Mouse (Mus musculus): Measurements from ENCODE around the gene Hoxd9. TPM values are rescaled to one million over a fixed set of nuclear protein-coding genes. Genes with fewer than 3 reads are reported as not detected.

Gene Hoxd9
- total RNA-seq, 2 experiments from 2014 or later: not detected

GRCm38 (mm10) chr2:74681594-74682531, 15.7 kb upstream of the Hoxd9 start:
- no peak for ATAC-seq (replicated peaks; ENCODE audit: low FRiP score, low TSS enrichment, poor library complexity, severe bottlenecking)

- no peak for ATAC-seq (replicated peaks; ENCODE audit: low FRiP score, low TSS enrichment, poor library complexity, severe bottlenecking)
Observed at GRCm38 (mm10) chr2:74682796-74683195, 14.7 kb upstream of the Hoxd9 start.

- no peak for ATAC-seq (replicated peaks; ENCODE audit: low FRiP score, low TSS enrichment, poor library complexity, severe bottlenecking)
Observed at GRCm38 (mm10) chr2:74683471-74683951, 14.0 kb upstream of the Hoxd9 start.

- ATAC-seq (replicated peaks; ENCODE audit: low FRiP score, low TSS enrichment, poor library complexity, severe bottlenecking): no peak
Observed at GRCm38 (mm10) chr2:74684106-74684505, 13.4 kb upstream of the Hoxd9 start.

DNA sequence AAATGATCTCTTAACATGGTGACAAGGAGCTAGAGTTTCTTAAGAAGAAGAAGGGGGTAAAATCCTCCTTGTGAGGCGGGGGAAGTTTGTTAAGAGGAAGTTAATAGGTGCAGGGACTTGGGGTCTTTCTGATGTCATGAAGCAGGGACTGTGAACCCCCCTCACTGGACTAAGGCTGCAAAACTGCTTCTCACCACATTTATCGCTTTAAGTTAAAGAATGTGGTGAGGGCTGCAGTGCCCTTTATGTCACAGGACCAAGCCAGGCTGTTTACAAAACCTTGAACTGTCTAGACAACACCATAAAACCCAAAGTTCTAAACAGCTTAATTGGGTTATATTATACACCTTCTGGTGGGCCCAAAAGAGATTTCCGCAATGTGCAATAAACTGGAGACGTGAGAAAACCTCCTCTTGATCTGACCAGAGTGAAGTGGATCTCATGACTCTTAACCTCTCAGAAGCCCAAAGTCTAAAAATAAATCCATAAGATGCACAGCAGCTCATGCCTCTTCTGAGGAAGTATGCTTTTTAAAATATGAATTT, 12.4 kb upstream of the Hoxd9 start:
- no peak for ATAC-seq (replicated peaks; ENCODE audit: low FRiP score, low TSS enrichment, poor library complexity, severe bottlenecking)

DNA sequence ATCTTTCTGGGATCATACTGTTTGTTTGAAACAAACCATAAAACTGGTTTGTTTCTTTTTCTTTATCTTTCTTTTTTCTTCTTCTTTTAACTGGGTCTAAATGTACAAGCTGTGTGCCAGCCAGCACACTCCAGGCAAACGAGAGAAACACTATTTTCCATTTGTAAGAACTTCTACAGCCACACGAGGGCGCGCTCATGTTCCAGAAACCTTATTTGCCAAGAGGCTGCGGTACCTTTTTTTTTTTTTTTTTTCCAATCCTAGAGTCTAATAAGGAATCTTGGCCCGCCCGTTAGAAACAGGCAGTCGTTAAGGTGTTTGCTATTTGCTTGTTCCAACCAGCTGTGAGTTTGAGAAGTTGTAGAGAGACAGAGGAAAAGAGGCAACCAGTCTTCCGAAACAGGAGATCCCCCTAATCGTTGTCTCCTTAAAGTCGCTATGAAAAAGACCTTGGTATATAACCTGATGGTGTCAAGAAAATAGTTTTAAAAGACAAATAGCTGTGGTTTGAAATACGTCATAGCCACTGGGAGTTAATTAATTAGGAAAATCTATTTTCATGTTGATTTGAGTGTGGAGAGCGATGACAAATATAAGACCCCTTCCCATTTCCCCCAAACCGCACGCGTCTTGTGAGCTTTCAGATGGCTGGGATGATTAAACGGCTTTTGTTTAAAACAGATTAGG, 11.1 kb upstream of the Hoxd9 start:
- ATAC-seq (replicated peaks; ENCODE audit: low FRiP score, low TSS enrichment, poor library complexity, severe bottlenecking): no peak

- no peak for ATAC-seq (replicated peaks; ENCODE audit: low FRiP score, low TSS enrichment, poor library complexity, severe bottlenecking)
Observed at GRCm38 (mm10) chr2:74686988-74687697, 10.4 kb upstream of the Hoxd9 start.

- ATAC-seq (replicated peaks; ENCODE audit: low FRiP score, low TSS enrichment, poor library complexity, severe bottlenecking): no peak
Observed at GRCm38 (mm10) chr2:74687698-74688555, 9.6 kb upstream of the Hoxd9 start.

DNA sequence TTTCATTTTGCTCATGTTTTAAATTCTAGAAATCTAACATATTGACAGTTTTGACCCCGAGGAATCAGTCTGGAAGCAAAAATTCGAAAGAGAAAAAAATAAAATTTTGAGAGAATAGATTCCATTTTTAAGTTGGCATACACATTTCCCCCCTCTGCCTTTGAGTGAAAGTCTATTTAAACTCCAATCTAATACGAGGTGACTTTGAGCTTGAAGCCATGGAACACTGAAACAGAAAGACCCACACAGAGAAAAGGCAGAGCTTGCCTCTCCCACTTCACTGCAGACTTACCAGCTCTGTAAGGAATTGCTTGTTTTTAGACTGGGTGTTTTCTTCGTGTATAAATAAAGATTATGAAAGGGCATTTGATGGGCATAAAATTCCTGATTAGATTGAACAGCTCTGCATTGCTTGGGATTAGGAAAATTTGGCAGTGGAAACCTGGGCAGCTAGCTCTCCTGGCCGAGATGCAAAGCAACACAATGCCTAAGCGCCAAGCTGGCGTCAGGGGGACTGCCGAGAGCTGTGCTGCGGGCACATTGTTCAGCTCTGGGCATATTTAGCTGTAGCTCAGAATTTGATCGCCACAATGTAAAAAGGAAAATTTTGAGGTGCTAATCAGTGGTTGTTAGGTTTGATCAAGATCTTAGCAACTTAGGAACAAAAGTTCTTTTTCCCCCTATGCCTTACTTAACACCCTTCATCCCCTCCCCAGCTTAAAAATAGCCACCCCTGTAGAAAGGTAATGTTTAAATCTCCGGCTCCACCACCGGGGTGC, 8.5 kb upstream of the Hoxd9 start:
- ATAC-seq (replicated peaks; ENCODE audit: low FRiP score, low TSS enrichment, poor library complexity, severe bottlenecking): no peak

DNA sequence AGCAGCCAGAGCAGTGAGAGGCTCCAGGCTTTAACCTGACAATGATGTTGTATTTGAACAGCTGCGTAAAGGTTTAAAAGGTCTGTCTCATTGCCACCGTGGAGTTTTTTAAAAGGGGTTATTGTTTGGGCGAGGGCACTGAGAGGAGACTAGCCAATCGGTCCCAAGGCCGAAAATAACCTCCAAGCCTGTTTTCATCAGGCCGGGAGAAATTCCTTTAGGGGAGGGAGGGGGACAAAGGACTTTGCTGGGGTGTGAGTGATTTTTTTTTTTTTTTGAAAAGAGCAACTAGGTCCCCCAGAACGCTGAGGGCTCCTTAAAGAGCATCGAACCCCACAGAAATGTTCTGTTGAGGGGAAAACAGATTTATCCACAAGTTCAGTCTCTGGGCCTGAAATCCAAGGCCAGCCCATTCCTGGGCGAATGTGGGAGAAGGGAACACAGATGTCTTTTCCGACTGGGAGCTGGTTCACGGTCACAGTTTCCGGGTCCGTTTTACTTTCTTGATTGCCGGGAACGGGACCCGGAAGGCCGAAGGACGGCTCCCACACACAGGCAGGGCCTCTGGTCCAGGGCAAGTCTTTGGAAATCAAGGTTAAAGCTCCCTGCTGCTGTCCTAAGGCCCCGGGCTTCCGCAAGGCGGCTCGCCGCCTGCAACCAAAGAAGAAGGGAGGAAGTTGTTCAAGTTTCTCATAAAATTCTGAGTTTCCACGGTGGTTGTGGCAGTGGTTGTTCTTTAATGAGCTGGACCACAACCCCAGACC, 7.8 kb upstream of the Hoxd9 start:
- no peak for ATAC-seq (replicated peaks; ENCODE audit: low FRiP score, low TSS enrichment, poor library complexity, severe bottlenecking)

DNA sequence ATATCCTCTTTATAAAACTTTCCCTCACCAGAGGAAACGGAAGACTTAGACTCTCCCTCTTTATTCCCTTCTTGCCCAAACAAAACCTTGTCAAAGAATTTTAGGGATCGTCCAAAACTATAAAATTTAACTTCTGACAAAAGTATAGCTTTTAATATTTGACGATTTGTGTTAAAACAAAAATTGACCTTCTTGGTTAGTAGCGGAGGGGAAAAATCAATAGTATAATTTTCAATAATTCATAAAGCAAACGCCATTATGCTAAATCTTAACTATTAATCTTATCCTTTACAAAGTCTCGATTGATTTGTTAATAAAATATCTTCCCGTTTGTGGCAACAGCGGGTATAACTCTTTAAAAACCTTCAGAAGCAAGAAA, 7.2 kb upstream of the Hoxd9 start:
- no peak for ATAC-seq (replicated peaks; ENCODE audit: low FRiP score, low TSS enrichment, poor library complexity, severe bottlenecking)

GRCm38 (mm10) chr2:74691022-74691951, 6.2 kb upstream of the Hoxd9 start, which contains the start of gene Hoxd10:
Gene Hoxd10, plus strand, starts transcription at chr2:74691924.
- no peak for ATAC-seq (replicated peaks; ENCODE audit: low FRiP score, low TSS enrichment, poor library complexity, severe bottlenecking)

- ATAC-seq (replicated peaks; ENCODE audit: low FRiP score, low TSS enrichment, poor library complexity, severe bottlenecking): no peak
Observed at GRCm38 (mm10) chr2:74691995-74692807, 5.3 kb upstream of the Hoxd9 start.

DNA sequence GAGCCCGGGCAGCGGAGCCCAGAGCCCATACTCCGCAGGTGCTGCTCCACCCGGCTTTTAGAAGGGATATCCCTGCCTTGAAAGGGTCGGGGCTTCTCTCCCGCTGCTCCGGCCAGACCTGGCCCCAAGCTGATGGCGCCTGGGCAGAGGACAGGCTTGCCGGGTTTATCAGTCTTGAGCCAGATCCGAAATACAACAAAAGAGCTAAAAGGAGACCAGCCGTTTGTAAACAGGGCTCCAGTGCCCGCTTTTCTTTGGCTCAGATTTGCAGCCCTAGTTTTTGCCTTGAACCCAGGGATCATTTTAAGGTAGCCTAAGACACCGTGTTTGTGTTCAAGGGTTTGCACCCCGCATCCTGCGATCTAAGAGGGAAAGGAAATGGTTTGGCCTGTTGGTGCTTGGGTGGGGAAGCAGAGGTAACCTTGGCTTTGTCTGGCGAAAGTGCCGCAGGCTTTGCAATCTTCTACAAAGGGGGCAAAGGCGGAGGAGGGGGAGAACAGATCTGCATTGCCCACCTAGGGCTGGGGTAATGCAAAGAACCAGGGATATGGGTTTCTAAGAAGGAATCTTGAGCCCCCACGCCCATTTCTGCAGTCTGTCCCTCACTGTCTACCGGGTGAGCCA, 4.6 kb upstream of the Hoxd9 start:
- ATAC-seq (replicated peaks; ENCODE audit: low FRiP score, low TSS enrichment, poor library complexity, severe bottlenecking): no peak

DNA sequence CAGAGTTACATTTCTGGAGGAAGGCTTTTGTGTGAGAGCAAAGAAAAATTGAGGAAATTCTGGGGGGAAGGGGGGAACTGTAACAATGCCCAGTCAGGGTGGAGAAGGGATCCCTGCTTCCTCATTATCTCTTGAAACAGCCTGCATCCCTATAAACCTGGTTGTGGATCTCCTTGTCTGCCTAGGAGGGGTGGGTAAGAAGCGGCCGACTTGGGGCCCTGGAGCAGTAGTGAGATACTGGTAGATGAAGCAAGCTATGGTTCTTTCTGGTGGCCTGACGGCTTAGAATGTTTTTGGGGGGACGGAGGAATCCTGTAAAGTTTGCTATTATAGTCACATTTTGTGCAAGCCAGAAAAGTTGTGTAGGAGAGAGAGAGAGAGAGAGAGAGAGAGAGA, 4.1 kb upstream of the Hoxd9 start:
- ATAC-seq (replicated peaks; ENCODE audit: low FRiP score, low TSS enrichment, poor library complexity, severe bottlenecking): no peak
